Mouse (Mus musculus) brain, embryonic 14.5 days (tissue): ENCODE measurements around the gene Rtf2.

ENCODE experiments used
- CTCF ChIP-seq: fragments of 200-500 bp; IDR thresholded peaks from 2 replicates; pipeline ENCODE4 v1.5.1; 2012; ENCODE audit warnings: inconsistent platforms, mild to moderate bottlenecking, moderate library complexity, borderline replicate concordance; ENCODE audit not compliant: insufficient read depth, insufficient read length; ENCODE audit errors: extremely low read depth
- POLR2A ChIP-seq: fragments of 200-500 bp; IDR thresholded peaks from 2 replicates; pipeline ENCODE4 v1.6.1; 2012; ENCODE audit warnings: mild to moderate bottlenecking, inconsistent platforms, borderline replicate concordance; ENCODE audit not compliant: poor library complexity, insufficient read depth, insufficient read length, severe bottlenecking; ENCODE audit errors: extremely low read depth

GRCm38 (mm10) chr2:172516407-172516992 is 76.1 kb downstream of the Rtf2 start:
- TF ChIP-seq CTCF (no peak), POLR2A (no peak)
